Mouse (Mus musculus) hindbrain, embryonic 13.5 days (tissue): ENCODE measurements around the gene Tnr. TPM values are rescaled to one million over a fixed set of nuclear protein-coding genes. Genes with fewer than 3 reads are reported as not detected.
A peak's percentile ranks its signal among the peaks of the same experiment; 100 is the strongest.

Experiments
- ATAC-seq: fragments of 200-750 bp; cut with Nextera tagmentation; 2 replicates; pipeline ENCODE4 v1.8.0; 2017; ENCODE audit warnings: moderate TSS enrichment; ENCODE audit not compliant: low FRiP score
- H3K27ac ChIP-seq: fragments of 300-500 bp; sonication (generic); 2 replicates; pipeline ENCODE4 v1.5.1; 2015; ENCODE audit warnings: inconsistent platforms, mild to moderate bottlenecking, moderate library complexity
- H3K27me3 ChIP-seq: fragments of 300-500 bp; sonication (generic); 2 replicates; pipeline ENCODE4 v1.6.1; 2015; ENCODE audit warnings: mild to moderate bottlenecking, inconsistent platforms
- H3K36me3 ChIP-seq: fragments of 300-500 bp; sonication (generic); 2 replicates; pipeline ENCODE4 v1.6.1; 2015; ENCODE audit warnings: mild to moderate bottlenecking, inconsistent platforms
- H3K4me1 ChIP-seq: fragments of 300-500 bp; sonication (generic); replicated peaks from 2 replicates; pipeline ENCODE4 v1.6.1; 2015; ENCODE audit warnings: inconsistent platforms
- H3K4me2 ChIP-seq: fragments of 300-500 bp; sonication (generic); 2 replicates; pipeline ENCODE4 v1.6.1; 2015; ENCODE audit warnings: inconsistent platforms, mild to moderate bottlenecking, moderate library complexity
- H3K4me3 ChIP-seq: fragments of 300-500 bp; sonication (generic); 2 replicates; pipeline ENCODE4 v1.5.1; 2015; ENCODE audit warnings: mild to moderate bottlenecking, inconsistent platforms
- H3K9ac ChIP-seq: fragments of 300-500 bp; sonication (generic); 2 replicates; pipeline ENCODE4 v1.6.1; 2015; ENCODE audit warnings: mild to moderate bottlenecking, inconsistent platforms
- H3K9me3 ChIP-seq: fragments of 300-500 bp; sonication (generic); 2 replicates; pipeline ENCODE4 v1.6.1; 2016; ENCODE audit warnings: inconsistent platforms
- WGBS: fragments of 180-500 bp; shearing (Covaris S2); methylation state at CpG from one replicate; pipeline ENCODE4 v1.1.7; 2015; 5-methylcytosine and 5-hydroxymethylcytosine counted together
- polyA plus RNA-seq: library from polyadenylated mRNA; unstranded; fragments of >200 nt; fragmentation: Nextera tagmentation; extraction: Ambion mirVana; gene quantifications from 2 replicates; pipeline ENCODE4 v1.2.1, GENCODE M21; 2015

The Tnr gene
- polyA plus RNA-seq, 1 experiment from 2014 or later: 3.0 TPM

DNA sequence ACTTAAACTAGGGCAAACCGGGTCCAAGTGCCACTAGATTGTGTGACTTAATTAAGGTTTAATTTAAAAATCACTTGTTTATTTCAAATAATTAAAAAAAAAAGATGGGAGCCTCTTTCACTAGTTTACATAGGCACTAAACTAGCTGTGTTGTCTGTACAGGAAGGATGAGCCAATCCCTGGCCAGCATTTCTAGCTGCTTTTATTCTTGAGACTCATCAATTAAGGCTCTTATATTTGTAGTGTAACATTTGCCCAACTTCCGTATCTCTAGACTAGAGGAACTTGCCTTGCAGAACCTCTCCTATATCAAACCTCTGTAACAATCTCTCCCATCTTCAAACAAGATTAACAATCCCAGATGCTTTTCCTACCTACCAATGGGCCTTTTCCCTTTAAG is 47.3 kb downstream of the Tnr start:
- H3K9me3 ChIP-seq: no peaks in the 10 kb centered on the region
- no peaks in the 10 kb centered on the region for H3K36me3 ChIP-seq
- WGBS: 67% methylated on average over 2 of the region's 2 CpGs
- no peak overlapping the region for H3K4me3 ChIP-seq
- H3K27me3 ChIP-seq: no peaks in the 10 kb centered on the region
- no peak overlapping the region for H3K27ac ChIP-seq
- no peak overlapping the region for H3K4me2 ChIP-seq
- H3K4me1 ChIP-seq: peaks cover 12% of the 10 kb centered on the region
- no peak overlapping the region for H3K9ac ChIP-seq
- ATAC-seq: no peak

GRCm38 (mm10) chr1:159571951-159572350 is 48.4 kb downstream of the Tnr start:
- ATAC-seq: no peak
- H3K4me2 ChIP-seq: no peak overlapping the region
- peaks cover 12% of the 10 kb centered on the region for H3K4me1 ChIP-seq
- no peaks in the 10 kb centered on the region for H3K36me3 ChIP-seq
- H3K4me3 ChIP-seq: no peak overlapping the region
- no peak overlapping the region for H3K9ac ChIP-seq
- no peak overlapping the region for H3K27ac ChIP-seq
- no peaks in the 10 kb centered on the region for H3K27me3 ChIP-seq
- H3K9me3 ChIP-seq: no peaks in the 10 kb centered on the region
- WGBS: 95% methylated on average over 3 of the region's 3 CpGs

- Histone ChIP-seq H3K27ac (no peak overlapping the region), H3K4me2 (no peak overlapping the region), H3K9ac (no peak overlapping the region), H3K4me3 (no peak overlapping the region), H3K36me3 (no peaks in the 10 kb centered on the region), H3K9me3 (no peaks in the 10 kb centered on the region), H3K4me1 (peaks cover 13% of the 10 kb centered on the region), H3K27me3 (0 out of 2 replicates have a peak, but pooled peaks cover 3% of the 10 kb centered on the region)
- 94% methylated on average over 2 of the region's 2 CpGs for WGBS
- ATAC-seq: no peak
These were observed 49.5 kb downstream of the Tnr start for GRCm38 (mm10) chr1:159573116-159573515.

DNA sequence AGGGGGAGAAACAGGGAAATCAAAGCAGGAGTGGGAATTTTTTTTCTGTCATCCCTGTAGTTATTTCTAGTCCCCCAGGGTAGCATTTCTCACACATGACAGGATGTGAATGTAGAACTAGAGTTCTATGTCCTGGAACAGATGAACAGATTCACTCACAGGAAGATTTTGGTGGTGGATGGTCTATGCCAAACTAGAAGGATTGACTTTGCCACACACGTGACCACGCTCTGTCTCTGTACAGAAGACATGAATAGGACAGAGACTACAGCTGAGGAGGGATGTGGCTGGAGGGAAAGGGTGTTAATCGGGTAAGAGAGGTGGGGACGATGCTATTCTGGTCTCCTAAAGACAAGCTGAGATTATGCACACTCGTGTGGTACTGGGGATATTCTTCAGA is 51.1 kb downstream of the Tnr start:
- Histone ChIP-seq H3K4me3 (no peak overlapping the region), H3K27me3 (0 out of 2 replicates have a peak, but pooled peaks cover 7% of the 10 kb centered on the region), H3K4me1 (peaks cover 22% of the 10 kb centered on the region), H3K9me3 (no peaks in the 10 kb centered on the region), H3K4me2 (no peak overlapping the region), H3K27ac (no peak overlapping the region), H3K9ac (no peak overlapping the region), H3K36me3 (no peaks in the 10 kb centered on the region)
- 88% methylated on average over 5 of the region's 5 CpGs for WGBS
- ATAC-seq: no peak

- Histone ChIP-seq H3K4me1 (peaks cover 14% of the 10 kb centered on the region), H3K9me3 (no peaks in the 10 kb centered on the region), H3K4me3 (no peak overlapping the region), H3K4me2 (no peak overlapping the region), H3K27ac (no peak overlapping the region), H3K9ac (no peak overlapping the region), H3K36me3 (no peaks in the 10 kb centered on the region), H3K27me3 (0 out of 2 replicates have a peak, but pooled peaks cover 7% of the 10 kb centered on the region)
- whole genome bisulfite sequencing: 81% methylated on average over 2 of the region's 2 CpGs
- ATAC-seq: no peak
These were observed 52.7 kb downstream of the Tnr start for GRCm38 (mm10) chr1:159576246-159576645.

- Histone ChIP-seq H3K27me3 (0 out of 2 replicates have a peak, but pooled peaks cover 7% of the 10 kb centered on the region), H3K9me3 (no peaks in the 10 kb centered on the region), H3K4me1 (peaks cover 14% of the 10 kb centered on the region), H3K27ac (0 out of 2 replicates have a peak overlapping the region, but pooled peaks have one; percentile 40), H3K36me3 (no peaks in the 10 kb centered on the region), H3K4me3 (no peak overlapping the region), H3K9ac (no peak overlapping the region), H3K4me2 (no peak overlapping the region)
- peak; percentile 43; the same call in 1 of the 2 replicates for ATAC-seq
- WGBS: 12% methylated on average over 3 of the region's 3 CpGs
These were observed 54.8 kb downstream of the Tnr start for GRCm38 (mm10) chr1:159578391-159578790.

GRCm38 (mm10) chr1:159580335-159580921 is 56.9 kb downstream of the Tnr start:
- WGBS: 77% methylated on average over 8 of the region's 8 CpGs
- Histone ChIP-seq H3K9me3 (no peaks in the 10 kb centered on the region), H3K27ac (no peak overlapping the region), H3K4me2 (no peak overlapping the region), H3K4me1 (peaks cover 17% of the 10 kb centered on the region), H3K9ac (no peak overlapping the region), H3K27me3 (0 out of 2 replicates have a peak, but pooled peaks cover 7% of the 10 kb centered on the region), H3K36me3 (no peaks in the 10 kb centered on the region), H3K4me3 (no peak overlapping the region)
- peak; percentile 22; the same call in 1 of the 2 replicates for ATAC-seq

- no peak for ATAC-seq
- Histone ChIP-seq H3K36me3 (no peaks in the 10 kb centered on the region), H3K4me1 (peaks cover 9% of the 10 kb centered on the region), H3K27ac (no peak overlapping the region), H3K4me3 (no peak overlapping the region), H3K27me3 (no peaks in the 10 kb centered on the region), H3K9me3 (no peaks in the 10 kb centered on the region), H3K9ac (no peak overlapping the region), H3K4me2 (no peak overlapping the region)
- WGBS: 66% methylated on average over 4 of the region's 4 CpGs
These were observed 60.3 kb downstream of the Tnr start for GRCm38 (mm10) chr1:159583877-159584276.

DNA sequence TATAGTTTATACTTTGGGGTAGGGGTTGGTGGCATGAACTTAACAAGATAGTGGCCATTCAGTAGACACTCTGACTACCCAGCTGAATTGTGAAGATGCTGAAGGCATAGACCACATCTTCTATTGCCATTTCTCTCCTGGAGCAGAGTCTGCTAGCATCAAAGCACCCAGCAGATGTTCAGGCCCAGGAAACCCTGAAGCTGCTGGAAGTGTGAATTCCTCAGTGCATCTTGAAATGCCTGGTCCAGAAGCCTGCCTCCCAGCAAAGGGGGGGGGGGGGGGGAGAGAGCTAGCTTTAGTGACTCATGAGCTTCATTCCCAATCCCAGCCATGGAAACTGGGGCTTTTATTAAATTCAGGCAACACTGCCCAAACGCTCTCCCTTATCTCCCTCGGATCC is 65.2 kb downstream of the Tnr start:
- Histone ChIP-seq H3K4me1 (peaks cover 5% of the 10 kb centered on the region), H3K9ac (no peak overlapping the region), H3K36me3 (no peaks in the 10 kb centered on the region), H3K27me3 (0 out of 2 replicates have a peak, but pooled peaks cover 3% of the 10 kb centered on the region), H3K27ac (no peak overlapping the region), H3K9me3 (no peaks in the 10 kb centered on the region), H3K4me2 (no peak overlapping the region), H3K4me3 (no peak overlapping the region)
- ATAC-seq: no peak
- 80% methylated on average over 2 of the region's 2 CpGs for WGBS

- Histone ChIP-seq H3K4me2 (no peak overlapping the region), H3K9me3 (no peaks in the 10 kb centered on the region), H3K36me3 (no peaks in the 10 kb centered on the region), H3K27me3 (0 out of 2 replicates have a peak, but pooled peaks cover 3% of the 10 kb centered on the region), H3K27ac (peak overlapping the region; percentile 59), H3K4me1 (peaks cover 21% of the 10 kb centered on the region), H3K9ac (0 out of 2 replicates have a peak overlapping the region, but pooled peaks have one; percentile 11), H3K4me3 (no peak overlapping the region)
- peak; percentile 87 for ATAC-seq
- WGBS: 62% methylated on average over 14 of the region's 14 CpGs
These were observed 70.8 kb downstream of the Tnr start for GRCm38 (mm10) chr1:159594099-159595058.

DNA sequence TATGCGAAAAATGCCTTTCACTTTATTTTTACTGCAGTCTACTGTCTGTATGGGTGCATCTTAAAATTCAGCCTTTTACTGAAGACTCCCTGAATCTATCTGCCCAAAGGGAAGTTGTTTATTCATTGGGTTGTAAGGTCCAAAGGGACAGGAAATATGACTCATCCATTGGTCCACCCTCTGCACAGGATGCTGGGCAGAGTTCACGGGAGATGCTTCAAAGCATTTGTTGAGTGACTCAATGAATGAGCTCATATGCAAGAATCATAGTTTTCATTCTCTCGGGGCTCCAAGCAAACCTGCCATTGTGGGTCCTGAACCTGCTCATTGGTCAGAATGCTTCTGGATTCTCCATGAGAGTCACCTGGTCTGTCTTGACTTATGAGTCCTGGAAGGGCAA is 72.2 kb downstream of the Tnr start:
- Histone ChIP-seq H3K4me3 (no peak overlapping the region), H3K27me3 (no peaks in the 10 kb centered on the region), H3K9ac (no peak overlapping the region), H3K4me2 (no peak overlapping the region), H3K27ac (no peak overlapping the region), H3K9me3 (no peaks in the 10 kb centered on the region), H3K36me3 (no peaks in the 10 kb centered on the region), H3K4me1 (peaks cover 21% of the 10 kb centered on the region)
- WGBS: 95% methylated on average over 3 of the region's 3 CpGs
- no peak for ATAC-seq

- 48% methylated on average over 2 of the region's 2 CpGs for WGBS
- H3K9ac ChIP-seq: no peak overlapping the region
- H3K27me3 ChIP-seq: no peaks in the 10 kb centered on the region
- no peak overlapping the region for H3K4me2 ChIP-seq
- no peak overlapping the region for H3K4me3 ChIP-seq
- H3K36me3 ChIP-seq: no peaks in the 10 kb centered on the region
- H3K27ac ChIP-seq: no peak overlapping the region
- H3K4me1 ChIP-seq: peaks cover 21% of the 10 kb centered on the region
- H3K9me3 ChIP-seq: no peaks in the 10 kb centered on the region
- ATAC-seq: no peak
These were observed 73.1 kb downstream of the Tnr start for GRCm38 (mm10) chr1:159596640-159597039.
